ENCODE assay signal across 27 mouse cellular contexts in the genomic region with DNA sequence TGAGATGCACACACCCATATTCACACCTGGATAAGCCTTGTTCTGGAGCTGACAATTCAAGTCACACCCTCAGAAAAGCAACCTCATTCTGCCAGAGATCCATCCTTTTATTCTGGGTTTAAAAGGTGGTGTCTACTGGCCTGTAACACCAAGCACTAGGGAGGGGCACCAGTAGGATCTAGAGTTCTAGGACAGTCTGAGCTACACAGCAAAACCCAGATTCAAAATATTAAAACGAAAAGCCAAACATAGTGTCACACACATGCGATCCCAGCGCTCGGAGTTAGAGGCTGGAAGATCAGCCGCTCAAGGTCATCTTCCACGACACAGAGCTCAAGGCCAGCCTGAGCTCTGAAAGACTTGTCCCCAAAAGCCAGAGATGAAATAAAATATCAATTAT. TPM values are rescaled to one million over a fixed set of nuclear protein-coding genes. Genes with fewer than 3 reads are reported as not detected.
"Had no signal": no experiment of that assay in that cellular context is flagged by ENCODE, and none has a peak within 500 bp of the region (broad histone marks: within the 10 kb centered on the region; RNA-seq: fewer than 3 reads in every experiment).

No protein-coding gene starts in this region.

- H3K4me3 ChIP-seq: limb, embryonic 12.5 days; limb, embryonic 15.5 days; midbrain, embryonic 12.5 days; midbrain, embryonic 15.5 days; neural tube, embryonic 12.5 days; neural tube, embryonic 15.5 days had no signal

- H3K4me2 ChIP-seq: limb, embryonic 12.5 days; limb, embryonic 15.5 days; liver, embryonic 11.5 days; lung, embryonic 14.5 days; midbrain, embryonic 12.5 days; midbrain, embryonic 15.5 days; neural tube, embryonic 12.5 days; neural tube, embryonic 15.5 days had no signal

- H3K9me3 ChIP-seq: limb, embryonic 12.5 days; limb, embryonic 15.5 days; midbrain, embryonic 12.5 days; midbrain, embryonic 15.5 days; neural tube, embryonic 12.5 days; neural tube, embryonic 15.5 days had no signal

- H3K9ac ChIP-seq: limb, embryonic 12.5 days; limb, embryonic 15.5 days; liver, embryonic 14.5 days; liver, postnatal 0 days; lung, embryonic 14.5 days; midbrain, embryonic 12.5 days; midbrain, embryonic 15.5 days; neural tube, embryonic 12.5 days; neural tube, embryonic 15.5 days had no signal

- H3K36me3 ChIP-seq: limb, embryonic 12.5 days; limb, embryonic 15.5 days; midbrain, embryonic 12.5 days; midbrain, embryonic 15.5 days; neural tube, embryonic 12.5 days; neural tube, embryonic 15.5 days had no signal

- ATAC-seq: liver, postnatal 0 days; lung, postnatal 0 days; midbrain, embryonic 15.5 days had no signal

- DNase-seq: kidney, postnatal 14 days; kidney, postnatal 4 days; left cerebral cortex, postnatal 4 days; liver, postnatal 0 days; lung, embryonic 14.5 days; right cerebral cortex, adult 18-20 months; right cerebral cortex, postnatal 14 days; right cerebral cortex, postnatal 4 days; thymus, adult 2 months; thymus, postnatal 14 days; thymus, postnatal 4 days had no signal

- H3K27ac ChIP-seq: limb, embryonic 12.5 days; limb, embryonic 15.5 days; liver, embryonic 14.5 days; macrophage; midbrain, embryonic 12.5 days; midbrain, embryonic 15.5 days; neural tube, embryonic 12.5 days; neural tube, embryonic 15.5 days; stomach, postnatal 0 days had no signal

- H3K27me3 ChIP-seq: limb, embryonic 12.5 days; limb, embryonic 15.5 days; midbrain, embryonic 12.5 days; midbrain, embryonic 15.5 days; neural tube, embryonic 12.5 days; neural tube, embryonic 15.5 days had no signal

- H3K4me1 ChIP-seq: limb, embryonic 12.5 days; limb, embryonic 15.5 days; midbrain, embryonic 12.5 days; midbrain, embryonic 15.5 days; neural tube, embryonic 12.5 days; neural tube, embryonic 15.5 days had no signal

RNA-seq across cellular contexts. Expression of a gene that starts 54.8 kb away (rescaled TPM):
- total RNA-seq: layer of hippocampus, adult 18-20 months; layer of hippocampus, postnatal 14 days; left cerebral cortex, adult 8-10 months; left cerebral cortex, postnatal 14 days; left cerebral cortex, postnatal 4 days; megakaryocyte, adult 5-6 weeks had no signal
- polyA plus RNA-seq: limb, embryonic 12.5 days; lung, embryonic 14.5 days; macrophage; midbrain, embryonic 12.5 days; neural tube, embryonic 12.5 days; neural tube, embryonic 15.5 days had no signal
